Mouse (Mus musculus) CD4-positive, CD25-positive, alpha-beta regulatory T cell, adult 9 weeks (primary cell): ENCODE data around the gene Gm43517. TPM values are rescaled to one million over a fixed set of nuclear protein-coding genes. Genes with fewer than 3 reads are reported as not detected.

Experiments used
- polyA plus RNA-seq: library from polyadenylated mRNA; unstranded; fragments of 100-300 nt; shearing (Covaris generic); gene quantifications from one replicate; pipeline ENCODE4 v1.2.1, GENCODE M21; 2017

Gm43517 gene
- polyA plus RNA-seq: not detected

GRCm38 (mm10) chr12:49384876-49385630 lies at the start of gene Gm43517:
Gene Gm43517 (plus strand): TSS chr12:49385174.

GRCm38 (mm10) chr12:49382565-49383520 lies 2.1 kb upstream of the Gm43517 start, which contains the start of gene Foxg1:
Gene Foxg1 (plus strand): TSS chr12:49382660.

Other genes with a start within 250 kb of the Gm43517 start
- not detected for gene Foxg1, start 2.5 kb upstream of the Gm43517 start, polyA plus RNA-seq